Mouse (Mus musculus) midbrain, embryonic 11.5 days (tissue): ENCODE results near the gene Adarb1. TPM values are rescaled to one million over a fixed set of nuclear protein-coding genes. Genes with fewer than 3 reads are reported as not detected.
A peak's percentile ranks its signal among the peaks of the same experiment; 100 is the strongest.

Experiments
- ATAC-seq: fragments of 200-750 bp; cut with Nextera tagmentation; 2 replicates; pipeline ENCODE4 v1.8.0; 2017; ENCODE audit warnings: moderate TSS enrichment, moderate library complexity; ENCODE audit not compliant: low FRiP score
- DNase-seq: peaks from one replicate; pipeline ENCODE4 v3.0.0; 2015; ENCODE audit warnings: low spot score; ENCODE audit errors: missing footprints
- H3K27ac ChIP-seq: fragments of 300-500 bp; sonication (generic); 2 replicates; pipeline ENCODE4 v1.5.1; 2014; ENCODE audit warnings: low read depth, low read length
- H3K27me3 ChIP-seq: fragments of 300-500 bp; sonication (generic); 2 replicates; pipeline ENCODE4 v1.6.1; 2014; ENCODE audit warnings: mild to moderate bottlenecking, low read length, moderate library complexity, mixed read lengths; ENCODE audit not compliant: control insufficient read depth, insufficient read depth
- H3K36me3 ChIP-seq: fragments of 300-500 bp; sonication (generic); 2 replicates; pipeline ENCODE4 v1.6.1; 2014; ENCODE audit warnings: mild to moderate bottlenecking, low read length, moderate library complexity, mixed read lengths; ENCODE audit not compliant: control insufficient read depth, insufficient read depth
- H3K4me1 ChIP-seq: fragments of 300-500 bp; sonication (generic); 2 replicates; pipeline ENCODE4 v1.6.1; 2014; ENCODE audit warnings: low read length; ENCODE audit not compliant: control insufficient read depth, insufficient read depth
- H3K4me2 ChIP-seq: fragments of 300-500 bp; sonication (generic); 2 replicates; pipeline ENCODE4 v1.6.1; 2014; ENCODE audit warnings: mild to moderate bottlenecking, moderate library complexity
- H3K4me3 ChIP-seq: fragments of 300-500 bp; sonication (generic); 2 replicates; pipeline ENCODE4 v1.5.1; 2014; ENCODE audit warnings: low read depth, low read length
- H3K9ac ChIP-seq: fragments of 300-500 bp; sonication (generic); 2 replicates; pipeline ENCODE4 v1.6.1; 2014; ENCODE audit warnings: low read length
- H3K9me3 ChIP-seq: fragments of 300-500 bp; sonication (generic); 2 replicates; pipeline ENCODE4 v1.6.1; 2016; ENCODE audit warnings: low read length; ENCODE audit not compliant: control insufficient read depth
- WGBS: fragments of 180-500 bp; shearing (Covaris S2); extraction: QIAGEN DNeasy Blood & Tissue Kit; methylation state at CpG from one replicate; pipeline ENCODE4 v1.1.7; 2014; 5-methylcytosine and 5-hydroxymethylcytosine counted together
- polyA plus RNA-seq: library from polyadenylated mRNA; unstranded; fragments of >200 nt; fragmentation: Nextera tagmentation; extraction: Ambion mirVana; gene quantifications from 2 replicates; pipeline ENCODE4 v1.2.1, GENCODE M21; 2014

The Adarb1 gene
- polyA plus RNA-seq, 1 experiment from 2014 or later: 5.8 TPM

DNA sequence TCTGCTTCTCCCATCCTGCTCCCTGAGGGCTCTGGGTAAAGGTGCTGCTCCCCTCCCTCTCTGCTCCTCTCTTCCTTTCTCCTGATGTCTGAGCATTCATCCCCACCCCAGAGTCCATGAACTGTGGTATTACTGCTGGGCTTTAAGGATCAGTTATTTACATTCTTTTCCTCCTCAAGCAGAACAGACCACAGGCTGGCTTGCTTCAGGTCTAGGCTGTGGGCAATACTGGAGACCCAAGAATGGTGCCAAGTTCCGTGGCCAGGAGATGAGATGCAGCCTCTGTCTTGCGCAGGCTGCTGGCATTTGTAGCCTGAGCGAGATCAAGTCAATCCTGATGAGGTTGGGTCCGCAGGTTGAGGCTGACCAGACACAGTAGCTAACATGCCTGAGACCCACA lies 33.8 kb upstream of the Adarb1 start:
- no peak overlapping the region for H3K27ac ChIP-seq
- 87% methylated on average over 4 of the region's 4 CpGs for WGBS
- H3K36me3 ChIP-seq: no peaks in the 10 kb centered on the region
- ATAC-seq: no peak
- no peak overlapping the region for H3K9ac ChIP-seq
- no peak overlapping the region for H3K4me2 ChIP-seq
- H3K9me3 ChIP-seq: no peaks in the 10 kb centered on the region
- H3K4me3 ChIP-seq: no peak overlapping the region
- H3K27me3 ChIP-seq: no peaks in the 10 kb centered on the region
- peak; percentile 17 for DNase-seq
- H3K4me1 ChIP-seq: 0 out of 2 replicates have a peak, but pooled peaks cover 2% of the 10 kb centered on the region

DNA sequence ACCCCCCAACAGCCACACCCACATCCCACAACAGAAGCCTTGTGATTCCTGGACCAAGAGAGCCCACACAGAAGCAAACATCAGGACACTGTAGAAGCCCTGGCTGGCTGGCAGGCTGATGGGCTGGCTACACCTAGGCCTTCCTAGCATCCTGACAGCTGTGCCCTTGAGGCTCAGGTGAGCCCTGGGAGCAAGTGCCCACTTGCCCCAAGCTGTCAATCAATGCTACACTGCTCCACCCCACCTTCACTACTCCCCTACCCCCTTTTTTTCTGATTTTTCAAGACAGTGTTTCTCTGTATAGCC lies 32.0 kb upstream of the Adarb1 start:
- no peak for ATAC-seq
- DNase-seq: peak; percentile 61
- Histone ChIP-seq H3K9ac (no peak overlapping the region), H3K4me3 (no peak overlapping the region), H3K36me3 (no peaks in the 10 kb centered on the region), H3K27ac (no peak overlapping the region), H3K4me1 (0 out of 2 replicates have a peak, but pooled peaks cover 2% of the 10 kb centered on the region), H3K9me3 (no peaks in the 10 kb centered on the region; the same call in 1 of the 2 replicates), H3K4me2 (no peak overlapping the region), H3K27me3 (no peaks in the 10 kb centered on the region)

DNA sequence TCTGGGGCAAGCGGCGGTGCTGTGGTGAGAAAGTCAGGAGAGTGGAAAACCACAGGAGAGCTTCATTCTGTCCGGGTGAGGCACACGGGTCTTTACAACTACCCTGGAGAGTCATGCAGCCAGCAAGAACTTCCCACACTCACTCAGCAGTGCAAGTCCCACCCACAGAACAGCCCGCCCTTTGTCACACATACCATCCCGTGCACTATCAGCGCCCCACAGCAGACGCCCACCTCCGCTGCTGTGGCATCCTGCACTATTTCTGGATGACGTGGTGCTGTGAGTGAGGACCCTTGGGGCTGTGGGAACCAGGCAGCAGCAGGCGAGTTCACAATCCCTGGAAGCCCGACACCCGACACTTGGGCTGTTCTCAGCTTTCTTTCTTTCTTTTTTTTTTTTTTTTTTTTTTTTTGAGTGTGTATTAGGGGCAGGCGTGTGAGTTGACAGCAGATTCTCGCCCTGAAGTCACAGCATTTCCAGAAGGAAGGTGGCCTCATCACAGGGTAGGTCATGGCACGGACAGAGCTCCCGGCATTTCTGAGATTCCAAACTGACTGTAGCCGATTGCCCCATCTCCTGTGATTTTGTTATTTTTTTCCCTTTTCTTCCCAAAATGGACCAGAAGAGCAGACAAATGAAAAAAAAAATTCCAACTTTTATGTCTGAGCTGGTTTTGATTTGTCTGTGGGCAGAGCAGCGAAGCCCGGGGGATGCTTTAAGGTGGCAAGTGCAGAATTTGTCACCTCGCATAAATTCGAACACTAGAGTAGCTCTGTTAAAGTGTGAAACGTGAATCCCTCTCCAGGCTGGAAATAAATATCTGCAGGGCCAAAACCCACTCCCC lies 31.5 kb upstream of the Adarb1 start:
- 55% methylated on average over 23 of the region's 23 CpGs for WGBS
- H3K4me1 ChIP-seq: 0 out of 2 replicates have a peak, but pooled peaks cover 2% of the 10 kb centered on the region
- H3K4me2 ChIP-seq: no peak overlapping the region
- no peak overlapping the region for H3K27ac ChIP-seq
- H3K27me3 ChIP-seq: no peaks in the 10 kb centered on the region
- peak; percentile 83 for DNase-seq
- no peak overlapping the region for H3K9ac ChIP-seq
- no peaks in the 10 kb centered on the region for H3K36me3 ChIP-seq
- H3K4me3 ChIP-seq: no peak overlapping the region
- ATAC-seq: no peak
- H3K9me3 ChIP-seq: peaks cover 4% of the 10 kb centered on the region; the same call in 1 of the 2 replicates

DNA sequence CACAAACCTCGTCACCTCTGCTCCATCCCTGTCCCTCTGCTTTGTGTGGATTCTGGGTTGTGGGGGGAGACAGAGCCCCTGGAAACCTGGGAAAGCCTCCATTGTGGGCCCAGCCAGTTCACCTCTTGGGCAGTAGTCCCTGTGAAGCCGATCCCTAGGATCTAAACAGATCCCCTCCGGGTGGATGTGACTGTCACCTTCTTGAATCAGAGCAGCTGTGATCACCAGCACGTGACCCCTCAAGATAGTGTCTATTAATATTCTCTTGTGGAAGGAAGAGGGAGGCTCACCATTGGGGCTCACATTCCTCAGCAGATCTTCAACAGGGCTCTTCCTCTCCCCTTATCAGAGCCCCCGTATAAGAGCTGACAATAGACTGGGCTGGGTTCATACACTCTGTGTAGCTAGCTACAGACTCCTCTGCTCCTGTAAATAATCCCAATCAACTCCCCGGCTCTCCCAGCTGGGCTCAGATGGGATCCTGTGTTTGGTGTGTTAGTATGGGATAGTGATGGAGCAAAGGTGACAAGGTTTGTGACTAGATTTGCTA lies 30.7 kb upstream of the Adarb1 start:
- DNase-seq (no peak), ATAC-seq (no peak)
- Histone ChIP-seq H3K36me3 (no peaks in the 10 kb centered on the region), H3K9me3 (peaks cover 4% of the 10 kb centered on the region; the same call in 1 of the 2 replicates), H3K4me3 (no peak overlapping the region), H3K9ac (no peak overlapping the region), H3K27ac (no peak overlapping the region), H3K4me2 (no peak overlapping the region), H3K4me1 (0 out of 2 replicates have a peak, but pooled peaks cover 2% of the 10 kb centered on the region), H3K27me3 (no peaks in the 10 kb centered on the region)
- 68% methylated on average over 6 of the region's 6 CpGs for WGBS

DNA sequence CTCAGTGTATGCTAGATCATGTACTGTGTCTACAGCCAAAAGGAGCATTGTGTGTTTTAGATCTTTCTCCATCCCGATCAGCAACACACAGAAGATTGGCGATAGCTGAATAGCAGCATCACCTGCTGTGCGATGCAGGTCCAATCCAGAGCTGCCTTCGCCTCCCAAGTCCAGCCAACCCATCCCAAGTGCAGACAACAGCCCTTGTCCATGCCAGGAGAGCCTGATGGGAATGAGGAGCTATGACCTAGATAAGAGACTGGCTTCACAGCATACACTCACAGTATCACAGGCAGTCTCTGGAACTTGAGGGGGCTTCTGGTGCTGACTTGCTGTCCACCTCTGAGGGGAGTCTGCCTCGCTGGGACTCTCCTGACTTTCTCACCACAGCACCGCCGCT lies 30.1 kb upstream of the Adarb1 start:
- Histone ChIP-seq H3K27me3 (no peaks in the 10 kb centered on the region), H3K4me1 (0 out of 2 replicates have a peak, but pooled peaks cover 2% of the 10 kb centered on the region), H3K27ac (no peak overlapping the region), H3K4me3 (no peak overlapping the region), H3K4me2 (no peak overlapping the region), H3K9me3 (peaks cover 4% of the 10 kb centered on the region; the same call in 1 of the 2 replicates), H3K36me3 (no peaks in the 10 kb centered on the region), H3K9ac (no peak overlapping the region)
- ATAC-seq (no peak), DNase-seq (peak; percentile 77)
- 73% methylated on average over 7 of the region's 7 CpGs for WGBS

DNA sequence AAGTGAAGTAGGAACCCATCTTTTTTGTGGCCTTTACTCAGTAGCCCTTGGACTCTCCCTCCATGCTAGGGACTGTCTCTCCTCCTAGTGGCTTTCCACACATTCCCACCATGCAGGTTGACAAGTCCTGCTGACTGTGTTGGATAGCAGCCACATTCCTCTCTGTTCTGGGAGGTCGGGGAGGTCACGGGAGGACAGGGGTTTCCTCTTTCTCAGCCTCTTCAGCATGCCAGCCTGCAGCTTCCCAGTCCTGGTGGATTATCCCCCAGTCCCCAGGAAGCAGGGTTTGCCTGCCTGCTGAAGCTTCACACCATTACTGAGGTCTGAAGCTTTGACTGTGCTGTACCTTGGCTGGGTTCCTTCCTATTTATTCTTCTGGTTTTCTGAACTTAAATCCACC lies 29.7 kb upstream of the Adarb1 start:
- 13% methylated on average over 2 of the region's 2 CpGs for WGBS
- H3K36me3 ChIP-seq: no peaks in the 10 kb centered on the region
- H3K9me3 ChIP-seq: peaks cover 4% of the 10 kb centered on the region; the same call in 1 of the 2 replicates
- ATAC-seq: no peak
- 0 out of 2 replicates have a peak, but pooled peaks cover 2% of the 10 kb centered on the region for H3K4me1 ChIP-seq
- H3K4me2 ChIP-seq: no peak overlapping the region
- H3K9ac ChIP-seq: no peak overlapping the region
- H3K4me3 ChIP-seq: no peak overlapping the region
- peak; percentile 81 for DNase-seq
- H3K27ac ChIP-seq: no peak overlapping the region
- no peaks in the 10 kb centered on the region for H3K27me3 ChIP-seq

DNA sequence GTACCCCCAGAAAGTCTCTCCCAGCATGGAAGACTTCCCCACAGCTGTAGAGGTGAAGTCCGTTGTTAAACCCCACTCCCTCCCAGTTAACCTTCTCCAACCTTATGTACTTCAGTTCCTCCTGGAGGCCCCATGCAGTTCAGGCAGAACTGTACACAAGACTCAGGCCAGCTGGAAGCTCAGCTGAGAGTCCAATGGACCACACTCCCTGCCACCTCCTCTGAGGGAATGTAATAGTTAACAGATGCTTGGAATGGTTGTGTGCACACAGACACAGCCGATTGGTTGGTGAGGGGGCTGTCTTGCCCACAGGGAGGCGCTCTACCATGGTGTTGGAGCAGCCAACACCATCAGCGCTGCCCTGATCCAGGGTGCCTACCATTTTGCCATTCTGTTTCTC lies 24.2 kb upstream of the Adarb1 start:
- Histone ChIP-seq H3K9ac (no peak overlapping the region), H3K27me3 (no peaks in the 10 kb centered on the region), H3K36me3 (no peaks in the 10 kb centered on the region), H3K9me3 (peaks cover 4% of the 10 kb centered on the region; the same call in 1 of the 2 replicates), H3K27ac (no peak overlapping the region), H3K4me1 (no peaks in the 10 kb centered on the region), H3K4me2 (no peak overlapping the region), H3K4me3 (no peak overlapping the region)
- DNase-seq (peak; percentile 28), ATAC-seq (no peak)
- 78% methylated on average over 4 of the region's 4 CpGs for WGBS

DNA sequence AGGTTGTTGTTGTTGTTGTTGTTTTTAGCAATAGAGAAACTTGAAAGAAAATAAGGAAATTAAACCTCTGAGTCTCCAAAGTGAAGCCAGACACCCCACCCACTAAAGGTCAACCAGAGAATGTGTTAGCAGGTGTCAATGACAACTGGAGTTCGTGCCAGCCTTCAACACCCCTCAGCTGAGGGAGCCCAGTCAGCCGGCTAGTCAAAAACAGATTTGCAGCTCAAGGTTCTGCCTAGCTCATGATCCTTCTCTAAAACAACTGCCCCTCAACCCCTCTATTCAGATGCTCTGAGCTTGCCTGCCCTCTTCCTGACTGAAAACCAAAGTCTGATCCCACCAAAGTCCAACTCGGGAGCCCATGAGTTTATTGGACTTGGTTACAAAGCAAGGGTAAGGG lies 23.7 kb upstream of the Adarb1 start:
- ATAC-seq (no peak), DNase-seq (peak; percentile 14)
- H3K9ac ChIP-seq: no peak overlapping the region
- no peak overlapping the region for H3K27ac ChIP-seq
- no peaks in the 10 kb centered on the region for H3K27me3 ChIP-seq
- peaks cover 4% of the 10 kb centered on the region; the same call in 1 of the 2 replicates for H3K9me3 ChIP-seq
- no peaks in the 10 kb centered on the region for H3K4me1 ChIP-seq
- H3K4me3 ChIP-seq: no peak overlapping the region
- WGBS: 88% methylated on average over 3 of the region's 3 CpGs
- H3K4me2 ChIP-seq: no peak overlapping the region
- H3K36me3 ChIP-seq: no peaks in the 10 kb centered on the region
